Mouse (Mus musculus) intestine, embryonic 16.5 days (tissue): ENCODE data around the gene Dmac2. TPM values are rescaled to one million over a fixed set of nuclear protein-coding genes. Genes with fewer than 3 reads are reported as not detected.
A peak's percentile ranks its signal among the peaks of the same experiment; 100 is the strongest.

Experiments used
- ATAC-seq: fragments of 200-750 bp; cut with Nextera tagmentation; 2 replicates; pipeline ENCODE4 v1.8.0; 2017; ENCODE audit warnings: moderate TSS enrichment, moderate library complexity
- H3K27ac ChIP-seq: fragments of 300-500 bp; sonication (generic); 2 replicates; pipeline ENCODE4 v1.5.1; 2014; ENCODE audit warnings: mild to moderate bottlenecking, low read length
- H3K27me3 ChIP-seq: fragments of 300-500 bp; sonication (generic); replicated peaks from 2 replicates; pipeline ENCODE4 v1.6.1; 2014; ENCODE audit warnings: low read length, control low read depth, mixed read lengths; ENCODE audit not compliant: control insufficient read depth, insufficient read depth
- H3K36me3 ChIP-seq: fragments of 300-500 bp; sonication (generic); 2 replicates; pipeline ENCODE4 v1.6.1; 2014; ENCODE audit warnings: low read length, control low read depth; ENCODE audit not compliant: control insufficient read depth, insufficient read depth
- H3K4me1 ChIP-seq: fragments of 300-500 bp; sonication (generic); 2 replicates; pipeline ENCODE4 v1.6.1; 2014; ENCODE audit warnings: low read length, control low read depth, mixed read lengths; ENCODE audit not compliant: control insufficient read depth, insufficient read depth
- H3K4me2 ChIP-seq: fragments of 300-500 bp; sonication (generic); 2 replicates; pipeline ENCODE4 v1.6.1; 2014; ENCODE audit warnings: low read depth, low read length, control low read depth
- H3K4me3 ChIP-seq: fragments of 300-500 bp; sonication (generic); 2 replicates; pipeline ENCODE4 v1.5.1; 2014; ENCODE audit warnings: mild to moderate bottlenecking, low read length
- H3K9ac ChIP-seq: fragments of 300-500 bp; sonication (generic); 2 replicates; pipeline ENCODE4 v1.6.1; 2014; ENCODE audit warnings: low read depth, low read length
- H3K9me3 ChIP-seq: fragments of 300-500 bp; sonication (generic); 2 replicates; pipeline ENCODE4 v1.6.1; 2016; ENCODE audit warnings: low read length, control low read depth; ENCODE audit not compliant: control insufficient read depth
- WGBS: fragments of 180-500 bp; shearing (Covaris S2); extraction: QIAGEN DNeasy Blood & Tissue Kit; methylation state at CpG from one replicate; pipeline ENCODE4 v1.1.7; 2014; 5-methylcytosine and 5-hydroxymethylcytosine counted together
- polyA plus RNA-seq: library from polyadenylated mRNA; unstranded; fragments of >200 nt; fragmentation: Nextera tagmentation; extraction: Ambion mirVana; gene quantifications from 2 replicates; pipeline ENCODE4 v1.2.1, GENCODE M21; 2015

Gene Dmac2
- polyA plus RNA-seq, 1 experiment from 2014 or later, result 41.8 TPM

GRCm38 (mm10) chr7:25614086-25614485 is 5.1 kb upstream of the Dmac2 start:
- no peak overlapping the region for H3K4me2 ChIP-seq
- H3K4me1 ChIP-seq, result peaks cover 3% of the 10 kb centered on the region; the same call in 1 of the 2 replicates
- no peak overlapping the region for H3K9ac ChIP-seq
- H3K36me3 ChIP-seq, result no peaks in the 10 kb centered on the region
- no peak overlapping the region for H3K27ac ChIP-seq
- ATAC-seq, result no peak
- whole genome bisulfite sequencing, result 86% methylated on average over 5 of the region's 5 CpGs
- no peak overlapping the region; the same call in 1 of the 2 replicates for H3K4me3 ChIP-seq
- no peaks in the 10 kb centered on the region for H3K9me3 ChIP-seq
- H3K27me3 ChIP-seq, result no peaks in the 10 kb centered on the region

- peak; percentile 39 for ATAC-seq
- Histone ChIP-seq H3K4me3 (peak overlapping the region; percentile 34), H3K27me3 (no peaks in the 10 kb centered on the region), H3K4me1 (peaks cover 6% of the 10 kb centered on the region; the same call in 1 of the 2 replicates), H3K27ac (peak overlapping the region; percentile 82), H3K9me3 (no peaks in the 10 kb centered on the region), H3K36me3 (no peaks in the 10 kb centered on the region), H3K4me2 (peak overlapping the region; percentile 38), H3K9ac (peak overlapping the region; percentile 54)
- WGBS, result 68% methylated on average over 21 of the region's 21 CpGs
Observed at GRCm38 (mm10) chr7:25614831-25615705, 4.1 kb upstream of the Dmac2 start.

GRCm38 (mm10) chr7:25615706-25616011 is 3.6 kb upstream of the Dmac2 start, which contains the start of gene Erich4:
TSS of gene Erich4 (minus strand) at chr7:25615892.
- Histone ChIP-seq H3K9ac (peak within 1 kb of the TSS; percentile 54), H3K4me3 (peak within 1 kb of the TSS; percentile 34), H3K4me1 (peaks cover 7% of the 10 kb centered on the region; the same call in 1 of the 2 replicates), H3K4me2 (peak within 1 kb of the TSS; percentile 38), H3K27me3 (no peaks in the 10 kb centered on the region), H3K9me3 (no peaks in the 10 kb centered on the region), H3K36me3 (no peaks in the 10 kb centered on the region), H3K27ac (peak within 1 kb of the TSS; percentile 82)
- ATAC-seq, result peak; percentile 83
- WGBS, result 61% methylated on average over 5 of the region's 5 CpGs

GRCm38 (mm10) chr7:25617376-25618160 is 1.6 kb upstream of the Dmac2 start:
- H3K9ac ChIP-seq, result no peak overlapping the region
- no peaks in the 10 kb centered on the region for H3K9me3 ChIP-seq
- H3K27me3 ChIP-seq, result no peaks in the 10 kb centered on the region
- H3K4me2 ChIP-seq, result no peak overlapping the region
- 0 out of 2 replicates have a peak, but pooled peaks cover 3% of the 10 kb centered on the region for H3K36me3 ChIP-seq
- peaks cover 7% of the 10 kb centered on the region; the same call in 1 of the 2 replicates for H3K4me1 ChIP-seq
- ATAC-seq, result no peak
- H3K27ac ChIP-seq, result no peak overlapping the region
- no peak overlapping the region for H3K4me3 ChIP-seq
- WGBS, result 86% methylated on average over 10 of the region's 10 CpGs

DNA sequence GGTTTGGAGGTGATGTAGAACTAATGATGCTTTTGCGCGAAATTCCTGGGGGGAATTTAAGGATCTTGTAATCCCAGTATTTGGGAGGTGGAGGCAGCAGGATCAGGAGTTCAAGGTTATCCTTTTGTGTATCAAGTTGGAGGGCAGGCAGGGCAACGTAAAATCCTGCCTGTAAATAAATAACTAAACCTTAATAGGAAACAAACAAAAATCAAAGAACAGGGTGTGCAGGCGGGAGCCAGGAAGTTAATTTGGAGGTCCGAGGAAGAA is 443 bp downstream of the Dmac2 start:
- peak overlapping the region; percentile 75 for H3K9ac ChIP-seq

GRCm38 (mm10) chr7:25620101-25620500 is 887 bp downstream of the Dmac2 start:
- Histone ChIP-seq H3K4me2 (peak overlapping the region; percentile 67), H3K36me3 (0 out of 2 replicates have a peak, but pooled peaks cover 7% of the 10 kb centered on the region), H3K27ac (no peak overlapping the region), H3K9me3 (no peaks in the 10 kb centered on the region), H3K4me3 (peak overlapping the region; percentile 79), H3K4me1 (peaks cover 7% of the 10 kb centered on the region; the same call in 1 of the 2 replicates), H3K27me3 (no peaks in the 10 kb centered on the region), H3K9ac (no peak overlapping the region; the same call in 1 of the 2 replicates)
- no peak for ATAC-seq
- 93% methylated on average over 5 of the region's 5 CpGs for WGBS

More for the DNA sequence above, 443 bp downstream of the Dmac2 start:
- Histone ChIP-seq H3K27me3 (no peaks in the 10 kb centered on the region), H3K27ac (peak overlapping the region; percentile 71; the same call in 1 of the 2 replicates), H3K36me3 (0 out of 2 replicates have a peak, but pooled peaks cover 7% of the 10 kb centered on the region), H3K9me3 (no peaks in the 10 kb centered on the region), H3K4me1 (peaks cover 7% of the 10 kb centered on the region; the same call in 1 of the 2 replicates), H3K4me2 (peak overlapping the region; percentile 67), H3K4me3 (peak overlapping the region; percentile 79)
- ATAC-seq, result no peak
- WGBS, result 14% methylated on average over 5 of the region's 5 CpGs

- Histone ChIP-seq H3K4me1 (peaks cover 7% of the 10 kb centered on the region; the same call in 1 of the 2 replicates), H3K27me3 (no peaks in the 10 kb centered on the region), H3K27ac (no peak overlapping the region), H3K4me2 (no peak overlapping the region), H3K9ac (no peak overlapping the region), H3K4me3 (no peak overlapping the region), H3K36me3 (peaks cover 13% of the 10 kb centered on the region; the same call in 1 of the 2 replicates), H3K9me3 (no peaks in the 10 kb centered on the region)
- WGBS, result 91% methylated on average over 11 of the region's 11 CpGs
- ATAC-seq, result no peak
Observed at GRCm38 (mm10) chr7:25620751-25621150, 1.5 kb downstream of the Dmac2 start.

DNA sequence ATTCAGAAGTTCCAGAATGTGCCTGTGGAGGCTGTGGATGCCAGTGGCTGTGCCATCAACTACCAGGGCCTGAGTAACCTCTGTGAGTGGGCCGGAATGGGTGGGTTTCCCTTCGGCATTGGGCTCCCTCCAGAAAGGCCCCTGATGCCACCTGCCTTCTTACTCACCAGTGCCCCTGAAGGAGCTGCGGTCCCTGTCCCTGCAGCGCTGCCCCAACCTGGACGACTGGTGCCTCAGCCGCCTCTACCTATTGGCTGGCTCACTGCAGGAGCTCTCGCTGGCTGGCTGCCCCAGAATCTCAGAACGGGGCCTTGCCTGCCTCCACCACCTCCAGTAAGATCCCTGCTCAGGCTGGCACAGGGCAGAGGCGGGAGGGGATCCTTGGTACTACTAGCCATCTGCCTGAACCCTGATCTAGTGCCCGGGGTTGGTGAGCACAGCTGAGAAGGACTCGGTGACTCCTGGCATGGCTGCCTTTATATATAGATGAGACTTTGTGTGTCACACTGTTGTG is 4.7 kb downstream of the Dmac2 start:
- H3K27ac ChIP-seq, result no peak overlapping the region
- H3K4me1 ChIP-seq, result peaks cover 29% of the 10 kb centered on the region
- no peak overlapping the region for H3K4me3 ChIP-seq
- H3K9ac ChIP-seq, result no peak overlapping the region
- 92% methylated on average over 11 of the region's 11 CpGs for WGBS
- no peaks in the 10 kb centered on the region for H3K9me3 ChIP-seq
- H3K27me3 ChIP-seq, result no peaks in the 10 kb centered on the region
- no peak overlapping the region for H3K4me2 ChIP-seq
- H3K36me3 ChIP-seq, result peaks cover 13% of the 10 kb centered on the region; the same call in 1 of the 2 replicates
- no peak for ATAC-seq

- no peak overlapping the region for H3K4me3 ChIP-seq
- H3K36me3 ChIP-seq, result peaks cover 16% of the 10 kb centered on the region; the same call in 1 of the 2 replicates
- no peaks in the 10 kb centered on the region for H3K27me3 ChIP-seq
- no peak overlapping the region for H3K4me2 ChIP-seq
- H3K9me3 ChIP-seq, result no peaks in the 10 kb centered on the region
- H3K4me1 ChIP-seq, result peaks cover 28% of the 10 kb centered on the region
- H3K27ac ChIP-seq, result no peak overlapping the region
- H3K9ac ChIP-seq, result no peak overlapping the region
- whole genome bisulfite sequencing, result 68% methylated on average over 5 of the region's 5 CpGs
- no peak for ATAC-seq
Observed at GRCm38 (mm10) chr7:25624851-25625250, 5.6 kb downstream of the Dmac2 start.
